Mouse (Mus musculus) cortical plate, adult 2 months (tissue): Measurements from ENCODE around the gene Gm21209. TPM values are rescaled to one million over a fixed set of nuclear protein-coding genes. Genes with fewer than 3 reads are reported as not detected.
"Not testable (repeated sequence)": the region's sequence is repeated elsewhere in the genome, so short reads cannot be mapped to it uniquely, and the experiment has no call there.

ENCODE experiments used
- H3K27ac ChIP-seq: fragments of 200-500 bp; 2 replicates; pipeline ENCODE4 v1.5.1; 2012; ENCODE audit warnings: low read length, control low read depth, inconsistent platforms; ENCODE audit not compliant: insufficient read depth
- H3K4me1 ChIP-seq: fragments of 200-500 bp; 2 replicates; pipeline ENCODE4 v1.6.1; 2011; ENCODE audit warnings: low read length; ENCODE audit not compliant: control insufficient read depth, insufficient read depth
- H3K4me3 ChIP-seq: fragments of 200-500 bp; 2 replicates; pipeline ENCODE4 v1.5.1; 2011; ENCODE audit warnings: mild to moderate bottlenecking, low read length, control low read depth; ENCODE audit not compliant: insufficient read depth
- polyA plus RNA-seq: library from polyadenylated mRNA; depleted of rRNA; stranded (reverse); fragments of >200 nt; gene quantifications from 2 replicates; pipeline ENCODE4 v1.2.3, GENCODE M21; 2012; rRNA removed

Gene Gm21209
- polyA plus RNA-seq: not detected in 2 replicates

DNA sequence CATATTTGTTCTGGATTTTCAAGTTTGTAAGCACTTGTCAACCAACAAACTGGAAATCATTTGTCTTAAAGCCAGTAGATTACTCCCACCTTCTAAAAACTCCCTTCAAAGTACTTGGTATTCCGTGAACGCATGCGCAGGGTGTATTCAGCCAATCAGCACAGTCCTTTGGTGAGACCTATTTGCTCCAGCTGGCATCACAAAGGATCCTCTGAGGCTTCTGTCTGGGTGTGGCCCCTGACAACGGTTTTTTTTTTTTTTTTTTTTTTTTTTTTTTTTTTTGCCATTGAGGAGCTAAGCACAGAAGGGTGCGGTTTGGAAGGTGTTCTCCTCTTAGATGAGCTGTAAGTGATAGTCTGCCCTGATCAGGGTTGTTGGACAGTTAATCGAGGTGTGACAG is at the start of gene Gm21209:
Gene Gm21209, plus strand, starts transcription at position 301 of the 400 bp plus-strand sequence.
- H3K4me3 ChIP-seq, H3K27ac ChIP-seq, H3K4me1 ChIP-seq: not testable (repeated sequence)
